Mouse (Mus musculus) inflammation-experienced regulatory T-cells (primary cell): ENCODE measurements around the gene Vipr2. TPM values are rescaled to one million over a fixed set of nuclear protein-coding genes. Genes with fewer than 3 reads are reported as not detected.

Experiments used
- polyA plus RNA-seq, 2 experiments: library from polyadenylated mRNA; unstranded; fragments of 100-300 nt; shearing (Covaris generic); gene quantifications; one replicate each; pipeline ENCODE4 v1.2.1; 2017

The Vipr2 gene
- 1 to 10 TPM in 1 of 2 experiments, under 1 TPM in 1; 0.47 to 2.1 TPM for polyA plus RNA-seq

DNA sequence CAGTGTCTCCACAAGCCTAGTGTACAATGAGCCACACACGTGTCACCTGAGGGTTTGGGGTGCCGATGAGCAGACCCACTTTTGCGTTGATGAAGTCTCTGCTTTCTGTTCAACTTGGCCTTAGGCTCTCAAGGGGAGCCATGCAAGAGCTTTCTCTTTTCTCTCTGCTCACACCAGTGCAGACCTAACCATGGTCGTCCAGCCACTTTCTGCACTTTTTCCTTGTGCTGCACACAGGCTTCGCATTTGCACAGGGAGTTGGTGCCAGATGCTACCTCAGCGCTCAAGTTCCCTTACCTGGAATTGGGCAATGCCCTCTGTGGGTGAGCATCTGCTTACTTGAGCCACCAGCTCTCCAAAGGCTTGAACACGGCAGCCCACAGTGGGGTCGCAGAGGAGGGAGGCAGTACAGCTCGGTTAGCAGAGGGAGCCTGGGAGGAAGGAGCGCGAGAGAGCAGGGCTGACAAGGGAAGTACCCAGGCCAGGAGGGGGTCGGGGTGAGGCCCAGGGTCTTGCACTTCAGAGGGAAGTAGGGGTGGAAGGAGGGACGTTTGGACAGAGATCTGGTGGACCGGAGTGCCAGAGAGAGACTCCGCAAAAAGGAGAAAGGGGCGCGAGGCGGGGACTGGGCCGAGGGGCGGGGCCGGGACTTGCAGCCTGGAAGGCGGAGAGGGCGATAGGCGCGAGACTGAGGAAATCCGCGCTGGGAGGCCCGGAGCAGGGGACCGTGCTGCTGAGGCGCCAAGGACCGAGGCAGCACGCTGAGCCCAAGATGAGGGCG, at the start of gene Vipr2:
Vipr2 (plus strand) TSS at position 653 of the 781 bp plus-strand sequence.

DNA sequence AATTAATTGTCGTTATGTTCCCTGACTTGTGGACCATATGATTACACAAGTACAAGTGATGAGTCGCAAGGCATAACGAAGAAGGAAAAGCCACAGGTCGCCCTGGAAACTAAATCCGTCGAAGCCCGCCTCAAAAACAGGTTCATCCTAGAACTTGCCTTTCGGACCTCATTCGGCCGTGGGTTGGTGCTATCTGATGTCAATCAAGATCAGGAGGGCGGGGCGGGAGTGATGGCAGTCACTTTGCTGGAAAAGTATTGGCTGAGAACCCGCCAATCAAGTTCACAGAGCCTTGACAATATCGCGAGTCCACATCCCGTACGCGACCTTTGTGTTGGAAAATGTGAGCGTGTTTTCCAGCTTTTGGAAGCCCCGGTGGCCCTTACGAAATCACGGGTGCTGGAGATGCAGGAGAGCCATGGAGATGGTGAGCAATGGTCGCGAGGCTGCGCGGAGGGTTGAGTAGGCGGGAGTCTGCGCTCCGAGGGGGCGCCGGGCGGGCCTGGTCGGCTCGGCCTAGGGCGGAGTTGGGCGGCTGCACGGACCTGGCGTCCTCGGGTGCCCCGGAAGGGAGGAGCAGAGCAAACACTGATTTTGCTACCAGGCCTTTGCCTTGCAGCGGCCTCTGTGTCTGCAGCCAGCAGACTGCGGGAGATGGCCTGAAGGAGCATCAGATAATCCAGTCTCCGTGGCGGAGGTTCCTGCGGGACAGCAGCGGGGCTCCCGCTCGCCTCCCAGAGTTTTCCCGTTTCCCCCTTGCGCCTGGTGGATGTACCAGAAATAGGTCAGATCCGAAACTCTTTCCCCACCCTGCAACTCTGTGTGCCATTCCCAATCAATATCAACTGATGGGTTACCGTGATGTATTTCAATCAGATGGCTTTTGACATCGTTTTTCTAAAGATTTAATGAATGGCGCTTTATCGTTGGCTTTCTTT, 29.8 kb upstream of the Vipr2 start, which contains the start of gene Zfp386:
Zfp386 (plus strand) TSS at position 285 of the 938 bp plus-strand sequence.

Other genes with a start within 250 kb of the Vipr2 start
- gene Zfp386, start 30.0 kb upstream of the Vipr2 start, polyA plus RNA-seq, result 10 to 100 TPM; 35.1 to 51.7 TPM
- 1 to 10 TPM; 2.3 to 3.9 TPM for gene Wdr60, start 185.3 kb downstream of the Vipr2 start, polyA plus RNA-seq
- not detected for gene Gm11027, start 197.7 kb downstream of the Vipr2 start, polyA plus RNA-seq
- gene Esyt2, start 203.5 kb downstream of the Vipr2 start, polyA plus RNA-seq, result 100 to 1,000 TPM; 159 to 212 TPM